Mouse (Mus musculus) ES-E14 (cell line): ENCODE results near the gene Tenm3. TPM values are rescaled to one million over a fixed set of nuclear protein-coding genes. Genes with fewer than 3 reads are reported as not detected.

ENCODE experiments used
- DNase-seq: peaks from one replicate; pipeline ENCODE4 v3.0.0-alpha.2; 2013; ENCODE audit warnings: low read depth, low spot score
- H3K27ac ChIP-seq: 2 replicates; pipeline ENCODE4 v1.5.1; 2012; ENCODE audit warnings: low read depth, mild to moderate bottlenecking, low read length, moderate library complexity, mixed read lengths; ENCODE audit not compliant: poor library complexity, insufficient read depth, severe bottlenecking
- H3K36me3 ChIP-seq: 2 replicates; pipeline ENCODE4 v1.6.1; 2012; ENCODE audit warnings: mild to moderate bottlenecking, low read length, moderate library complexity, mixed read lengths; ENCODE audit not compliant: control insufficient read depth, poor library complexity, insufficient read depth, severe bottlenecking
- H3K4me1 ChIP-seq, 2 experiments: fragments of 150-350 bp in 1 of 2; sonication (generic) in 1 of 2; 2 replicates each; pipeline ENCODE4 v1.6.1; 2012; ENCODE audit warnings: low read length in 2 of 2, mild to moderate bottlenecking in 1 of 2, mixed read lengths in 1 of 2; ENCODE audit not compliant: control insufficient read depth in 2 of 2, insufficient read depth in 2 of 2, poor library complexity in 1 of 2
- H3K4me3 ChIP-seq, 2 experiments: fragments of 150-350 bp in 1 of 2; sonication (generic) in 1 of 2; 2 replicates each; pipeline ENCODE4 v1.5.1; 2012; ENCODE audit warnings: low read length in 2 of 2, low read depth in 1 of 2, mild to moderate bottlenecking in 1 of 2, mixed read lengths in 1 of 2; ENCODE audit not compliant: insufficient read depth in 1 of 2, poor library complexity in 1 of 2, severe bottlenecking in 1 of 2
- H3K9ac ChIP-seq: 2 replicates; pipeline ENCODE4 v1.6.1; 2012; ENCODE audit warnings: low read depth, mild to moderate bottlenecking, low read length, mixed read lengths; ENCODE audit not compliant: poor library complexity, insufficient read depth, severe bottlenecking
- H3K9me3 ChIP-seq: fragments of 150-350 bp; sonication (generic); 2 replicates; pipeline ENCODE4 v1.6.1; 2012; ENCODE audit warnings: low read depth, mild to moderate bottlenecking, low read length; ENCODE audit not compliant: control insufficient read depth, insufficient read depth
- CHD2 ChIP-seq: IDR thresholded peaks from 2 replicates; pipeline ENCODE4 v1.6.1; 2014; ENCODE audit warnings: mild to moderate bottlenecking, low read depth, low read length, inconsistent platforms
- HCFC1 ChIP-seq: IDR thresholded peaks from 2 replicates; pipeline ENCODE4 v1.6.1; 2012; ENCODE audit warnings: low read length, inconsistent platforms, borderline replicate concordance; ENCODE audit not compliant: insufficient read depth
- MAFK ChIP-seq: IDR thresholded peaks from 2 replicates; pipeline ENCODE4 v1.6.1; 2014; ENCODE audit warnings: mild to moderate bottlenecking, low read depth, low read length, inconsistent platforms; ENCODE audit not compliant: insufficient read depth
- ZC3H11A ChIP-seq: IDR thresholded peaks from 2 replicates; pipeline ENCODE4 v1.6.1; 2012; ENCODE audit warnings: low read depth, mild to moderate bottlenecking, inconsistent platforms, low read length, borderline replicate concordance
- ZNF384 ChIP-seq: IDR thresholded peaks from 2 replicates; pipeline ENCODE4 v1.6.1; 2012; ENCODE audit warnings: low read depth, low read length, inconsistent platforms
- in situ Hi-C, 2 experiments: fragments of 600-800 bp; cut with MboI; formaldehyde crosslinking; loops; one replicate each; pipeline ENCODE4 v1.15.1; 2025; ENCODE audit warnings: low sequenced_read_pairs in 2 of 2, inconsistent platforms in 1 of 2; ENCODE audit not compliant: unreplicated experiment in 2 of 2
- total RNA-seq: library from RNA; depleted of rRNA; stranded (reverse); fragments of 300-350 nt; gene quantifications from 2 replicates; pipeline ENCODE4 v1.2.3, GENCODE M21; 2012

The Tenm3 gene
- total RNA-seq, 1 experiment, result 33.5 TPM

GRCm38 (mm10) chr8:48812196-48812741 lies 31.5 kb downstream of the Tenm3 start:
- TF ChIP-seq CHD2, result no peak
- TF ChIP-seq MAFK, result no peak
- TF ChIP-seq ZNF384, result no peak
- no peak for TF ChIP-seq ZC3H11A
- TF ChIP-seq HCFC1, result no peak
- no peaks in the 10 kb centered on the region for H3K36me3 ChIP-seq
- no peak overlapping the region for H3K27ac ChIP-seq
- no peak for DNase-seq
- no peaks in the 10 kb centered on the region for H3K9me3 ChIP-seq
- no peak overlapping the region for H3K4me3 ChIP-seq
- in situ Hi-C loops, result no loop called here
- peaks cover 9 to 17% of the 10 kb centered on the region in 2 experiments for H3K4me1 ChIP-seq
- H3K9ac ChIP-seq, result no peak overlapping the region

GRCm38 (mm10) chr8:48810615-48811014 lies 33.1 kb downstream of the Tenm3 start:
- TF ChIP-seq ZNF384, result no peak
- TF ChIP-seq CHD2, result no peak
- TF ChIP-seq MAFK, result no peak
- TF ChIP-seq HCFC1, result no peak
- no peak for TF ChIP-seq ZC3H11A
- Histone ChIP-seq H3K4me3 (no peak overlapping the region), H3K27ac (no peak overlapping the region), H3K9ac (no peak overlapping the region), H3K4me1 (peaks cover 9 to 12% of the 10 kb centered on the region in 2 experiments; a peak in 3 of 4 replicates), H3K9me3 (no peaks in the 10 kb centered on the region), H3K36me3 (no peaks in the 10 kb centered on the region)
- DNase-seq, result no peak
- in situ Hi-C loops, result no loop called here

GRCm38 (mm10) chr8:48809104-48809503 lies 34.6 kb downstream of the Tenm3 start:
- Histone ChIP-seq H3K4me3 (no peak overlapping the region), H3K9ac (no peak overlapping the region), H3K4me1 (peaks cover 9 to 12% of the 10 kb centered on the region in 2 experiments; a peak in 3 of 4 replicates), H3K27ac (no peak overlapping the region), H3K9me3 (no peaks in the 10 kb centered on the region), H3K36me3 (no peaks in the 10 kb centered on the region; the same call in 1 of the 2 replicates)
- no peak for DNase-seq
- in situ Hi-C loops, result no loop called here
- TF ChIP-seq ZC3H11A (no peak), CHD2 (no peak), MAFK (no peak), ZNF384 (no peak), HCFC1 (no peak)

DNA sequence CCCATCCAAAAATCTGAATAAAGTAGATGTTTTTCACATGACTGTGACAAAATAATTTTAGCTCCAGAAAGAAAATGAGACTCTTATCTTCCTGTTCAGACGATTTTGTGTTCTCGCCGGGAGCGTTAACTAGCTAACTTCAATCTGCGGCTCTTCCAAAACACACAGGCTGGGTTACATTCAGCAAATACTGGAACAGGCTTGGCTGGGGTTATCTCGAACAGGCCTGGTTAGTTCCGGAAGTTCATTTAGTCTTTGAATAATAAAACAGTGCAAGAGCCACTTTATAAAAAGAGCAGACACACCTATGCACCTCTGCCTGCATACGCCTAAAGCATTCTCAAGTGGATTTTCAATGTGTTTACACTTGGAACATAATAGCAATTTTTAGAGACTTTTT lies 40.7 kb downstream of the Tenm3 start:
- Histone ChIP-seq H3K27ac (no peak overlapping the region), H3K4me1 (no peaks in the 10 kb centered on the region), H3K9me3 (no peaks in the 10 kb centered on the region), H3K9ac (no peak overlapping the region), H3K36me3 (no peaks in the 10 kb centered on the region; the same call in 1 of the 2 replicates), H3K4me3 (no peak overlapping the region)
- in situ Hi-C loops, result no loop called here
- DNase-seq, result no peak
- no peak for TF ChIP-seq MAFK

GRCm38 (mm10) chr8:48802231-48802630 lies 41.5 kb downstream of the Tenm3 start:
- Histone ChIP-seq H3K9ac (no peak overlapping the region), H3K4me3 (no peak overlapping the region), H3K36me3 (no peaks in the 10 kb centered on the region; the same call in 1 of the 2 replicates), H3K27ac (no peak overlapping the region), H3K4me1 (no peaks in the 10 kb centered on the region), H3K9me3 (no peaks in the 10 kb centered on the region)
- DNase-seq, result no peak
- in situ Hi-C loops, result no loop called here
- TF ChIP-seq MAFK (no peak), HCFC1 (no peak), CHD2 (no peak), ZNF384 (no peak), ZC3H11A (no peak)
